In the genomic region with DNA sequence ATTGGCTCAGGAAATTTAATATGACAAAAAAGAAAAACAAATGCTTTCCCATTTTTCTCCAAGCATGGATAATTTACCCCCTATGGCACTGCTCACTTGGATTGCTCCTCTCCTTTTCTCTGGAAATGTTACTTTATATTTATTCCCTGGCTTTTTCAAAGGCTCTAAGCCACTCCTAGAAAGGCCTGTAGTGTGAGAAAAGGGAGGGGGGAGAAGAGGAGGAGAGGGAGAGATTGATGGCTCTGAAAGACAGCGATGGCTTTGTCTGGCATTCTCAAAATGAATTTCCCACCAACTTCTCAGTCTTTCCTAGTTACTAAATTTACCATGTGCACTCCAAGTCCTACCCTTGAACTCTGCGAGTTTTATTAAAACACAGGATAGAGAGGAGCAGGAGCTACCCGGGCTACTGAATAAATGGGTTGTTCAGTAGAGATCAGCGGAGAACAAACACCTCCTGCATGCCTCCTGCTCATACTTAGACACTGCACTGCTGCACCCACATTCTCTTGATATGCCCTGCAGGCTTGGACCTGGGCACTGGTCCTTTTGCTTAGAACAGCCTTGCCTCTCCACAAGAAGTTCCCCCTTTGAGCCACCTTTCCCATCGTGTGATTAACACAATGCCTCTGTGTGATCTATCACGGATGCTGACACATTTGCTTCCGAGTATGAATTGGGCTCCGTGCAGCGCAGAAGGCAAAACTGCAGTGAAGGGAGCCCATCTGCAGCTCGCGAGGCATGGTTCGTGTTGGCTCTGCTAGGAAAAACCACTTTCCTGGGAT, we compare ENCODE assay signal across 9 mouse cellular contexts.
DNase-seq lines count a peak whose midpoint lies in the region; ATAC-seq lines count a peak whose summit lies in the region.
"Had no signal": no experiment of that assay in that cellular context is flagged by ENCODE, and none has a peak within 500 bp of the region (broad histone marks: within the 10 kb centered on the region; RNA-seq: fewer than 3 reads in every experiment).

No protein-coding gene starts in this region.

- H3K36me3 ChIP-seq in midbrain, embryonic 11.5 days (ENCODE audit: control insufficient read depth, insufficient read depth, low read length), result no peaks in the 10 kb centered on the region
- no peaks in the 10 kb centered on the region for H3K36me3 ChIP-seq in midbrain, embryonic 10.5 days
- no peaks in the 10 kb centered on the region for H3K36me3 ChIP-seq in hindbrain, embryonic 12.5 days

- no peaks in the 10 kb centered on the region for H3K9me3 ChIP-seq in midbrain, embryonic 11.5 days (ENCODE audit: control insufficient read depth, low read length)
- no peaks in the 10 kb centered on the region for H3K9me3 ChIP-seq in midbrain, embryonic 10.5 days (replicated peaks)
- no peaks in the 10 kb centered on the region for H3K9me3 ChIP-seq in hindbrain, embryonic 12.5 days (replicated peaks)

- H3K27me3 ChIP-seq in midbrain, embryonic 11.5 days (ENCODE audit: control insufficient read depth, insufficient read depth, low read length), result no peaks in the 10 kb centered on the region; the same call in 1 of the 2 replicates
- peaks cover 56% of the 10 kb centered on the region for H3K27me3 ChIP-seq in midbrain, embryonic 10.5 days (ENCODE audit: low read depth, poor library complexity, severe bottlenecking)
- peaks cover 4% of the 10 kb centered on the region; the same call in 1 of the 2 replicates for H3K27me3 ChIP-seq in hindbrain, embryonic 12.5 days

- H3K27ac ChIP-seq in midbrain, embryonic 11.5 days (ENCODE audit: low read depth, low read length), result no peak overlapping the region
- no peak overlapping the region for H3K27ac ChIP-seq in midbrain, embryonic 10.5 days (replicated peaks)
- 0 out of 2 replicates have a peak overlapping the region, but pooled peaks have one; percentile 4 for H3K27ac ChIP-seq in hindbrain, embryonic 12.5 days

- ATAC-seq in midbrain, embryonic 11.5 days (ENCODE audit: low FRiP score), result no peak
- ATAC-seq in hindbrain, embryonic 12.5 days (ENCODE audit: low FRiP score), result peak; percentile 69; the same call in 1 of the 2 replicates
- ATAC-seq: CD4-positive, CD25-positive, alpha-beta regulatory T cell, adult 4 months had no signal

- H3K9ac ChIP-seq in midbrain, embryonic 11.5 days (ENCODE audit: low read length), result no peak overlapping the region
- no peak overlapping the region for H3K9ac ChIP-seq in hindbrain, embryonic 12.5 days

- peak; percentile 84 for DNase-seq in midbrain, embryonic 11.5 days (ENCODE audit: low spot score, missing footprints)
- no peak for DNase-seq in midbrain, embryonic 10.5 days (ENCODE audit: low spot score)
- peak; percentile 6 for DNase-seq in mesoderm, embryonic 11.5 days (ENCODE audit: low read depth, low spot score)
- no peak for DNase-seq in adrenal gland, adult 8-10 months
- no peak for DNase-seq in urinary bladder, postnatal 36 days (ENCODE audit: low spot score in 2 of 2)
- no peak for DNase-seq in testis, postnatal 14 days (ENCODE audit: low spot score)
- DNase-seq in heart, adult 18-20 months, result no peak

- no peak overlapping the region for H3K4me3 ChIP-seq in midbrain, embryonic 11.5 days (ENCODE audit: low read depth, low read length)
- no peak overlapping the region for H3K4me3 ChIP-seq in midbrain, embryonic 10.5 days
- H3K4me3 ChIP-seq in hindbrain, embryonic 12.5 days, result 0 out of 2 replicates have a peak overlapping the region, but pooled peaks have one; percentile 2

- H3K4me2 ChIP-seq in midbrain, embryonic 11.5 days, result no peak overlapping the region
- H3K4me2 ChIP-seq in hindbrain, embryonic 12.5 days (replicated peaks), result peak overlapping the region; percentile 33

- WGBS in midbrain, embryonic 11.5 days, result 75% methylated on average over 12 of the region's 12 CpGs
- 80% methylated on average over 12 of the region's 12 CpGs for WGBS in midbrain, embryonic 10.5 days
- 51% methylated on average over 12 of the region's 12 CpGs for WGBS in hindbrain, embryonic 12.5 days

- H3K4me1 ChIP-seq in midbrain, embryonic 11.5 days (ENCODE audit: control insufficient read depth, insufficient read depth, low read length), result peaks cover 3% of the 10 kb centered on the region; the same call in 1 of the 2 replicates
- H3K4me1 ChIP-seq in midbrain, embryonic 10.5 days, result peaks cover 14% of the 10 kb centered on the region
- H3K4me1 ChIP-seq in hindbrain, embryonic 12.5 days, result no peaks in the 10 kb centered on the region

Comparison
In these comparisons a context has a peak if more than half of its experiments do, and no peak if none do; other contexts are left out.
1. DNase-seq: peak in midbrain, embryonic 11.5 days (single experiment) and mesoderm, embryonic 11.5 days (single experiment); none in midbrain, embryonic 10.5 days (single experiment), adrenal gland, adult 8-10 months (single experiment), urinary bladder, postnatal 36 days (0 of 2), testis, postnatal 14 days (single experiment) and heart, adult 18-20 months (0 of 2).